Mouse (Mus musculus) olfactory bulb, adult 2 months (tissue): ENCODE results near the gene Cwc25. TPM values are rescaled to one million over a fixed set of nuclear protein-coding genes. Genes with fewer than 3 reads are reported as not detected.

Experiments used
- H3K27ac ChIP-seq: fragments of 200-500 bp; 2 replicates; pipeline ENCODE4 v1.5.1; 2012; ENCODE audit warnings: low read depth, low read length; ENCODE audit not compliant: insufficient read depth
- H3K4me1 ChIP-seq: fragments of 200-500 bp; 2 replicates; pipeline ENCODE4 v1.6.1; 2012; ENCODE audit warnings: low read length; ENCODE audit not compliant: control insufficient read depth, insufficient read depth
- H3K4me3 ChIP-seq: fragments of 200-500 bp; 2 replicates; pipeline ENCODE4 v1.5.1; 2012; ENCODE audit warnings: mild to moderate bottlenecking, low read depth, low read length, moderate library complexity; ENCODE audit not compliant: insufficient read depth
- CTCF ChIP-seq: fragments of 200-500 bp; IDR thresholded peaks from 2 replicates; pipeline ENCODE4 v1.5.1; 2012; ENCODE audit warnings: low read depth, mild to moderate bottlenecking, low read length, moderate library complexity; ENCODE audit not compliant: insufficient read depth
- POLR2A ChIP-seq: fragments of 200-500 bp; IDR thresholded peaks from 2 replicates; pipeline ENCODE4 v1.6.1; 2012; ENCODE audit warnings: mild to moderate bottlenecking, low read depth, low read length, moderate library complexity; ENCODE audit not compliant: insufficient read depth
- WGBS: fragments of 180-500 bp; shearing (Covaris S2); methylation state at CpG from one replicate; pipeline ENCODE4 v1.1.7; 2018; 5-methylcytosine and 5-hydroxymethylcytosine counted together
- polyA plus RNA-seq: library from polyadenylated mRNA; stranded (reverse); fragments of >200 nt; gene quantifications from 2 replicates; pipeline ENCODE4 v1.2.4, GENCODE M21; 2012; ENCODE audit warnings: low replicate concordance; ENCODE audit not compliant: missing spikeins, insufficient read depth, insufficient read length

Cwc25 gene
- polyA plus RNA-seq, 1 experiment = not detected

DNA sequence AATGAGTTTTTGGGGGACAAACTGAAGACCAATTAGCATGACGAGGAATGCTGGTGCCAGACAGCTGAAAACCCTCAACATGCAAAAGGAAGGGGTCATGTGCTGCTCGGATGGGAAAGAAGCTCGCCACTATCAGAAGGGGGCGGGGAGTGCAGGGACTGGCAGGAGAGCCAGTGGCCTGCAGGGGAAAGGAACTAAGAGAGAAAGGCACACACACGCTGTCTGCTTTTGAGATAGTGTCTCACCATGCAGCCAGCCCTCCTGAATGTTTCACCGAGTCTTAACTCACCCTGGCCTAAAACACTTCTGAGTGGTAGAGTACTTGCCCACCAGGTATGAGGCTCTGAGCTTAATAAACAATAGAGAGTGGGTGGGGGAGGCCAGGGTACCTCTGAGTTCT, 7.4 kb downstream of the Cwc25 start:
- no peak for TF ChIP-seq CTCF
- TF ChIP-seq POLR2A = no peak
- Histone ChIP-seq H3K4me1 (no peaks in the 10 kb centered on the region), H3K4me3 (no peak overlapping the region), H3K27ac (no peak overlapping the region)
- 77% methylated on average over 6 of the region's 6 CpGs for WGBS

DNA sequence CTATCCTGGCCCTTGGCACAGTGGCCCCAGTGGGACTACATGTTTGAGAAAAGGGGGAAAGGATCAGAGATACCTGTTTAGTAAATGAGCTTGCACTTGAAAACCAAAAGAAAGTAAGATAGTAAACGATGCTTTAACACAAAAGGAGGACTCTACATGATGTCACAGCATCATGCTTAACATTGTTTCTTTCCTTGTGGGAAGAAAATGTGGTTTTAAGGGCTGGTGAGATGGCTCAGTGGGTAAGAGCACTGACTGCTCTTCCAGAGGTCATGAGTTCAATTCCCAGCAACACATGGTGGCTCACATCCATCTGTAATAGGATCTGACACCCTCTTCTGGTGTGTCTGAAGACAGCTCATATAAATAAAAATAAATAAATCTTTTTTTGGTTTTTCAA, 8.2 kb downstream of the Cwc25 start:
- no peak overlapping the region for H3K27ac ChIP-seq
- no peak for TF ChIP-seq CTCF
- TF ChIP-seq POLR2A = no peak
- WGBS = 86% methylated on average over 1 of the region's 1 CpGs

DNA sequence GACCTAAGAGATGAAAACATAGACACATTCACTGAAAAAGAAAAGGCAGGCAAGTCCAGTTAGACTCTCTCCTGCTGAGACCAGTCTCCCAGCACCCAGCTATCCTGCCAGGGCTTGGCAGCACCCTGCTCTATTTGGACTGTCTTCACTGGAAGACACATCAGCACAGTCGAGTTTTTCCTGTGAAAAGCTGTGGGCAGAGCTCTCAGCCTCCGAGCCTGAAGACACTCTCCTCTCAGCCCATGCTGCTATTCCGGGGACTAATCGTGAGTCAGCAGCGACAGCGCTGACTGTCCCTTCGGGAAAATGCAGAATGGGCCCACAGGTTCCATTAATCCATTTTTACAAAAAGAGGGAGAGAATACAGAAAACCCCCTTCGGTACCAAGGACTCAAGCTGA, 13.1 kb downstream of the Cwc25 start:
- TF ChIP-seq CTCF (no peak), POLR2A (no peak)
- Histone ChIP-seq H3K4me1 (peaks cover 10% of the 10 kb centered on the region), H3K4me3 (no peak overlapping the region), H3K27ac (peak overlapping the region; percentile 75; the same call in 1 of the 2 replicates)
- 56% methylated on average over 8 of the region's 8 CpGs for WGBS

More for the DNA sequence above, 8.2 kb downstream of the Cwc25 start:
- Histone ChIP-seq H3K4me3 (no peak overlapping the region), H3K4me1 (peaks cover 5% of the 10 kb centered on the region)

DNA sequence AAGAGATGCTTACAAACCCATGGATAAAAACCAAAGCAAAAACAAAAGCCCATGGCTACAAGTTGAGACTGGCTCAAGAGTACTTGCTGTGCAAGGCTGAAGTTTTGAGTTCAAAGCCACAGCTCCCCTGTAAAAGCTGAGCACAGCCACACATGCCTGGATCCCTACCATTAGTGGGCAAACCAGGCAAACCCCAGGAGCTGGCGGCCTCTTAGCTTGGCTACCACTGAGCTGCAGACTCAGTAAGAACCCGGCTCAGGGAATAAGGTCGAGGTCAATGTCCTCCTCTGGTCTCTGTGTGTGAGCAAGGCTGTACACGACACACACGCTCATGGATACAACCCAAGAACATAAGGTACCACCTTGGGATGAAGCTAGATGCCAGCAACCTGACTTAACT, 17.9 kb downstream of the Cwc25 start:
- H3K4me3 ChIP-seq = no peak overlapping the region
- TF ChIP-seq POLR2A (no peak), CTCF (no peak)
- H3K27ac ChIP-seq = no peak overlapping the region
- H3K4me1 ChIP-seq = peaks cover 7% of the 10 kb centered on the region
- WGBS = 87% methylated on average over 5 of the region's 5 CpGs

DNA sequence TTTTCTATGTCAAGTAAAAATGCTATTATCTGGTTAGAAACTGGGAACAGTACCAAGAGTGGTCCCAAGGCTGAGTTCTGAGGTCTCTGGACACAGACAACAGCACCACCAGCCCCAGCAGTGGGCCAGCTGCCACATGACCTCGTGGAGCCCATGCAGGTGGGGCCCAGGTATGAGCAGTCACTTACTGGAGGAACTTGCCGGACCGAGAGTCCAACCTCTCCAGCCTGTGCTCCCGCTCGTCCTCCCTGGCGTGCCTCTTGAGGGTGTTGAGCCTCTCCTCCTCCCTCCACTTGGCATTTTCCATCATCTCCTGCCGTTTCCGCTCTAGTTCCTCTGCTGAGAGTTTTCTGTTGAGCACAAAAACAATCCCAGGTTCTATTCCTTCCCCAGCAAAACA, 18.6 kb downstream of the Cwc25 start:
- Histone ChIP-seq H3K4me3 (no peak overlapping the region), H3K27ac (no peak overlapping the region), H3K4me1 (peaks cover 12% of the 10 kb centered on the region)
- 88% methylated on average over 8 of the region's 8 CpGs for WGBS
- TF ChIP-seq CTCF (no peak), POLR2A (no peak)

DNA sequence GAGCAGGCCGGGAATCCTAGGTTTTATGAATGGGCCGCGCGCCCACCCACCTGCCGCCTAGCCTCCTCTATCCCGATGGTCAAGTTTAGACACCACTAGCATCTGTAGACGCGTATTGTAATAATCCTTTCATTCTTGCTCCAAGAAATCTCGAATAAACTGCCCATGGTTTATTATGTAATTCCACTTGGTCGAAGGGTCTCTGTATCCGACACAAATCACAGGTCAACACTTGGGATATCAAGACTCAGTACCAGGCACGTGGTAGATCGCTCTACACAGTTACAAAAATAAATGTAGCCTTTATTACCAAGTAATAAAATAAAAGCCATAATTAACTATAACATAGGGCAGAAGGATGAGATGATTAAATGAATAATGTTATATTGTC, 21.0 kb downstream of the Cwc25 start:
- H3K27ac ChIP-seq = no peak overlapping the region
- peaks cover 20% of the 10 kb centered on the region for H3K4me1 ChIP-seq
- peak overlapping the region; percentile 82 for H3K4me3 ChIP-seq
- WGBS = 3% methylated on average over 13 of the region's 13 CpGs
- TF ChIP-seq CTCF = no peak
- TF ChIP-seq POLR2A = no peak

DNA sequence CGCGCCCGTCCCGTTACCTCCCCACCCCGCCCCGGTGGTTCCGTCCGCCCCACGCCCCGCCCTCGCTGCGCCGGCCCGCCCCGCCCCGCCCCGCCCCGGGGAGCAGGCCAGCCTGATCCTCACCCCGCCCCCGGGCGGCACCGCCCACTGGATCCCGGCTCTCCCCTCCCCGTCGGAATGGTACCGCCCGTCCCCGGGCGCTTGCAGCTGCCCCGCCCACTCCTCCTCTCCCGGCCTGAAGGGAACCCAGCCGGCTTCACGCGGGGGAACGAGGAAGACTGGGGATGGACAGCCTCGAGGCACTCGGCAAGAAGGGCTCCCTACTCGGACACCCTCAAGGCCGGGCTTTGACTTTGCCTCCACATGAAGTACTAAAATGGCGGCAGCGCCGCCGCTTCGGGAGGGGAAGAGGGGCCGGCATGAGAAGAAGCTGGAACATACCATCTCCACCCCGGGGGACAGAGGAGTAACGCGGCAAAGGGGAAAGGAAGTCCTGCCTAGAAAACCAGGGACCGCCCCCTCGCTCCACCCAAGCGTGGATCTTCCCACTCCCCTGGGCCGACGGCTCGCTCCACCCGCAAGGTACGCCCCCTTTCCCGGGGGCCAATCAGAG, 21.5 kb downstream of the Cwc25 start:
- Histone ChIP-seq H3K4me1 (peaks cover 25% of the 10 kb centered on the region), H3K27ac (peak overlapping the region; percentile 99), H3K4me3 (peak overlapping the region; percentile 89)
- under 1% methylated on average over 57 of the region's 57 CpGs for WGBS
- TF ChIP-seq CTCF (no peak), POLR2A (peak; percentile 33; the same call in 1 of the 2 replicates)

DNA sequence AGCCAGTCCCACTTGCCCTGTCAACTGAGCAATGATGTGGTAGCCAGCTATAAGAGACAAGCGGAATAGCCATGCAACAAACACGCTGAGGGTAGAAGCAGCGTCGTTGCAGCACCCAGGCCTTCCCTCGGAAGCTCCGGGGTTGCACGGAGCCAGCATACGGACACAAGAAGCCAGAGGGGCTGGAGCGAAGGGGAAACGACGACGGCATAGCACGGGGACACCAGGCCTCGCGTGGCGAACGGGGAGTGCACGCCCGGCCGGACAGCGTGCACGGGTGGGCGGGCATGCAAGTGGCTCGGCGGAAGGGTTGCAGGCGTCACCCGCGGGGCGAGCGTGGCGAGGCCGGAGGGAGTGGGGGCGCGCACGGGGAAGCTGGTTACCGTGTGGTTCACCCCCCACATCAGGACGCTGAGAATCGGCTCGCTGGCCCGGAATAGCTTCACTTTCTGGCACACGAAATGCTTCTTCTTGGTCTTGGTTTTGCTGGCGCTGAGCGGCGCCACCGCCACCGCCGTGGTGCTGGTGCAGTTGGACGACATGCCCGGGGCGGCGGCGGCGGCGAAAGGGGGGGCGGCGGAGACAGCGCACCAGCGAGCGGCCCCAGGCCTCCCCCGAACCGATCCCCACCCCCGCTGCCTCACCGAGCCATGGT, 22.2 kb downstream of the Cwc25 start, which contains the start of gene Pip4k2b:
Pip4k2b (minus strand) TSS at position 642 of the 655 bp plus-strand sequence.
- peaks cover 25% of the 10 kb centered on the region for H3K4me1 ChIP-seq
- under 1% methylated on average over 62 of the region's 63 CpGs for WGBS
- H3K27ac ChIP-seq = peak within 1 kb of the TSS; percentile 99
- TF ChIP-seq POLR2A = 0 out of 2 replicates have a peak, but pooled peaks have one; percentile 34
- no peak for TF ChIP-seq CTCF
- peak within 1 kb of the TSS; percentile 89 for H3K4me3 ChIP-seq

DNA sequence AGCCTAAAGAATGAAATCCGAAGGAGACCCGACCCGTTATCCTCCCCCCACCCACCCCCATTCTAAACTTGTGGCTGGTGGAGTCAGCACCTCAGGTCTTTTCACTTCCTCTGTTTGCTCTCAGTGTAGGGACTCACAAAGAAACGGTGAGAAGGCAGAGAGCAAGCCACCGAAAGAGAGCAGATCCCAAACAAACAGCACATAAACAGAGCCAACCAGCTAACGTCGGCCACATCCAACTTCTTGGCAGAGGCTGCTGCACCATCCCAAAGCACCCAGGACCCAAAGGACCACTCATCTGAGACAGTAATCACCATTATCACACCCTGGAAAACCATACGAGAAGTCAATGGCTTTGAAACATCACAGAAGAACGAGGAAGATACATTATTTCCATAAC, 22.9 kb downstream of the Cwc25 start:
- Histone ChIP-seq H3K4me1 (peaks cover 25% of the 10 kb centered on the region), H3K4me3 (peak overlapping the region; percentile 89), H3K27ac (peak overlapping the region; percentile 18; the same call in 1 of the 2 replicates)
- 7% methylated on average over 9 of the region's 9 CpGs for WGBS
- TF ChIP-seq CTCF = no peak
- no peak for TF ChIP-seq POLR2A

DNA sequence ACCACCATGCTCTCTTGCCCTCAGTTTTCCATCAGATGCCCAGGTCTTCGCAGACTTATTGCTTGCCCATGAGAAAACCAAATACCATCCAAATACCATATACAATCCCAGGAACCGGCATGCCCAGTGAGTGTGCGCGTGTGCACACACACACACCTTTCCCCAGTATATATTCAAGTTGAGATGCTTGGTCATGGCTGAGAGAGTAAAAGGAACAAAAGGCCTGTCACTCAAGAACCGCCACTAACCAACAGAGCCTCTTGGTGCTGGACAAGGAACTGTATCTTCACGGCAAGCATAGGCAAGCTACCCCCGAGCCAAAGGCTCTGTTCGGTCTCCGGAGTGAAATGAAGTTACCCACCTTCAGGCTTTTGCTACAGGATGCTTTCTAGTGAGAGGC, 23.8 kb downstream of the Cwc25 start:
- H3K27ac ChIP-seq = no peak overlapping the region
- 66% methylated on average over 9 of the region's 9 CpGs for WGBS

More for the DNA sequence above, 23.8 kb downstream of the Cwc25 start:
- peak overlapping the region; percentile 19; the same call in 1 of the 2 replicates for H3K4me3 ChIP-seq
- H3K4me1 ChIP-seq = peaks cover 28% of the 10 kb centered on the region
- TF ChIP-seq CTCF (no peak), POLR2A (no peak)
